Mouse (Mus musculus): ENCODE results near the gene Cmss1. TPM values are rescaled to one million over a fixed set of nuclear protein-coding genes. Genes with fewer than 3 reads are reported as not detected.
A peak's percentile ranks its signal among the peaks of the same experiment; 100 is the strongest.

Gene Cmss1
- total and polyA plus RNA-seq, 2 experiments from 2014 or later: 17.0 to 50.3 TPM

GRCm38 (mm10) chr16:57560185-57560584 lies 46.5 kb downstream of the Cmss1 start:
- Histone ChIP-seq H3K9me3 (replicated peaks; ENCODE audit: control insufficient read depth, low read length) (no peaks in the 10 kb centered on the region), H3K4me3 (ENCODE audit: low read depth, low read length) (no peak overlapping the region), H3K4me1 (ENCODE audit: control insufficient read depth, insufficient read depth) (peaks cover 10% of the 10 kb centered on the region; the same call in 1 of the 2 replicates), H3K36me3 (replicated peaks; ENCODE audit: control insufficient read depth, insufficient read depth, low read length) (peaks cover 15% of the 10 kb centered on the region), H3K27me3 (ENCODE audit: control insufficient read depth, insufficient read depth, low read length) (no peaks in the 10 kb centered on the region), H3K9ac (replicated peaks; ENCODE audit: low read depth, low read length) (no peak overlapping the region), H3K4me2 (ENCODE audit: low read depth, low read length) (no peak overlapping the region), H3K27ac (ENCODE audit: low read depth) (no peak overlapping the region)
- ATAC-seq (ENCODE audit: insufficient read depth, low read depth) (no peak), DNase-seq (ENCODE audit: low spot score) (no peak)
- WGBS: 65% methylated on average over 1 of the region's 1 CpGs
- TF ChIP-seq CTCF (IDR thresholded peaks at IDR 0.05; ENCODE audit: low read depth) (no peak), EP300 (IDR thresholded peaks at IDR 0.05; ENCODE audit: low read depth) (no peak)

- no peaks in the 10 kb centered on the region for H3K9me3 ChIP-seq (replicated peaks; ENCODE audit: control insufficient read depth, low read length)
- no peak overlapping the region for H3K9ac ChIP-seq (replicated peaks; ENCODE audit: low read depth, low read length)
- peaks cover 20% of the 10 kb centered on the region for H3K4me1 ChIP-seq (ENCODE audit: control insufficient read depth, insufficient read depth)
- peaks cover 13% of the 10 kb centered on the region for H3K36me3 ChIP-seq (replicated peaks; ENCODE audit: control insufficient read depth, insufficient read depth, low read length)
- DNase-seq (ENCODE audit: low spot score) (no peak), ATAC-seq (ENCODE audit: insufficient read depth, low read depth) (no peak)
- H3K27ac ChIP-seq (ENCODE audit: low read depth): no peak overlapping the region
- WGBS: 81% methylated on average over 3 of the region's 3 CpGs
- TF ChIP-seq CTCF (IDR thresholded peaks at IDR 0.05; ENCODE audit: low read depth): no peak
- no peak for TF ChIP-seq EP300 (IDR thresholded peaks at IDR 0.05; ENCODE audit: low read depth)
- no peak overlapping the region for H3K4me3 ChIP-seq (ENCODE audit: low read depth, low read length)
- no peak overlapping the region for H3K4me2 ChIP-seq (ENCODE audit: low read depth, low read length)
- no peaks in the 10 kb centered on the region for H3K27me3 ChIP-seq (ENCODE audit: control insufficient read depth, insufficient read depth, low read length)
Observed at GRCm38 (mm10) chr16:57558258-57558657, 48.4 kb downstream of the Cmss1 start.

- no peak for ATAC-seq (ENCODE audit: insufficient read depth, low read depth)
- Histone ChIP-seq H3K9ac (replicated peaks; ENCODE audit: low read depth, low read length) (no peak overlapping the region), H3K36me3 (replicated peaks; ENCODE audit: control insufficient read depth, insufficient read depth, low read length) (peaks cover 10% of the 10 kb centered on the region; the same call in 1 of the 2 replicates), H3K4me1 (ENCODE audit: control insufficient read depth, insufficient read depth) (peaks cover 29% of the 10 kb centered on the region), H3K27me3 (ENCODE audit: control insufficient read depth, insufficient read depth, low read length) (no peaks in the 10 kb centered on the region), H3K27ac (ENCODE audit: low read depth) (peak overlapping the region; percentile 23; the same call in 1 of the 2 replicates), H3K9me3 (replicated peaks; ENCODE audit: control insufficient read depth, low read length) (no peaks in the 10 kb centered on the region), H3K4me3 (ENCODE audit: low read depth, low read length) (no peak overlapping the region), H3K4me2 (ENCODE audit: low read depth, low read length) (no peak overlapping the region)
- 54% methylated on average over 2 of the region's 2 CpGs for WGBS
- TF ChIP-seq EP300 (IDR thresholded peaks at IDR 0.05; ENCODE audit: low read depth) (no peak), CTCF (IDR thresholded peaks at IDR 0.05; ENCODE audit: low read depth) (no peak)
- DNase-seq (ENCODE audit: low spot score): no peak
Observed at GRCm38 (mm10) chr16:57556244-57556643, 50.4 kb downstream of the Cmss1 start.

GRCm38 (mm10) chr16:57555667-57556066 lies 51.0 kb downstream of the Cmss1 start:
- ATAC-seq (ENCODE audit: insufficient read depth, low read depth) (no peak), DNase-seq (ENCODE audit: low spot score) (no peak)
- Histone ChIP-seq H3K4me1 (ENCODE audit: control insufficient read depth, insufficient read depth) (peaks cover 29% of the 10 kb centered on the region), H3K4me2 (ENCODE audit: low read depth, low read length) (no peak overlapping the region), H3K27me3 (ENCODE audit: control insufficient read depth, insufficient read depth, low read length) (no peaks in the 10 kb centered on the region), H3K9me3 (replicated peaks; ENCODE audit: control insufficient read depth, low read length) (no peaks in the 10 kb centered on the region), H3K27ac (ENCODE audit: low read depth) (peak overlapping the region; percentile 23), H3K4me3 (ENCODE audit: low read depth, low read length) (no peak overlapping the region), H3K9ac (replicated peaks; ENCODE audit: low read depth, low read length) (no peak overlapping the region), H3K36me3 (replicated peaks; ENCODE audit: control insufficient read depth, insufficient read depth, low read length) (peaks cover 10% of the 10 kb centered on the region; the same call in 1 of the 2 replicates)
- 69% methylated on average over 4 of the region's 4 CpGs for WGBS
- TF ChIP-seq CTCF (IDR thresholded peaks at IDR 0.05; ENCODE audit: low read depth) (no peak), EP300 (IDR thresholded peaks at IDR 0.05; ENCODE audit: low read depth) (no peak)

GRCm38 (mm10) chr16:57554886-57555400 lies 51.7 kb downstream of the Cmss1 start:
- H3K4me2 ChIP-seq (ENCODE audit: low read depth, low read length): no peak overlapping the region
- TF ChIP-seq EP300 (IDR thresholded peaks at IDR 0.05; ENCODE audit: low read depth) (no peak), CTCF (IDR thresholded peaks at IDR 0.05; ENCODE audit: low read depth) (no peak)
- H3K9ac ChIP-seq (replicated peaks; ENCODE audit: low read depth, low read length): no peak overlapping the region
- ATAC-seq (ENCODE audit: insufficient read depth, low read depth): no peak
- peaks cover 10% of the 10 kb centered on the region; the same call in 1 of the 2 replicates for H3K36me3 ChIP-seq (replicated peaks; ENCODE audit: control insufficient read depth, insufficient read depth, low read length)
- no peaks in the 10 kb centered on the region for H3K27me3 ChIP-seq (ENCODE audit: control insufficient read depth, insufficient read depth, low read length)
- H3K4me1 ChIP-seq (ENCODE audit: control insufficient read depth, insufficient read depth): peaks cover 29% of the 10 kb centered on the region
- WGBS: 79% methylated on average over 6 of the region's 6 CpGs
- H3K9me3 ChIP-seq (replicated peaks; ENCODE audit: control insufficient read depth, low read length): no peaks in the 10 kb centered on the region
- DNase-seq (ENCODE audit: low spot score): no peak
- H3K4me3 ChIP-seq (ENCODE audit: low read depth, low read length): no peak overlapping the region
- no peak overlapping the region for H3K27ac ChIP-seq (ENCODE audit: low read depth)

- no peak for ATAC-seq (ENCODE audit: insufficient read depth, low read depth)
- H3K4me1 ChIP-seq (ENCODE audit: control insufficient read depth, insufficient read depth): peaks cover 31% of the 10 kb centered on the region
- no peak for TF ChIP-seq EP300 (IDR thresholded peaks at IDR 0.05; ENCODE audit: low read depth)
- no peak for TF ChIP-seq CTCF (IDR thresholded peaks at IDR 0.05; ENCODE audit: low read depth)
- DNase-seq (ENCODE audit: low spot score): no peak
- H3K27me3 ChIP-seq (ENCODE audit: control insufficient read depth, insufficient read depth, low read length): no peaks in the 10 kb centered on the region
- no peak overlapping the region for H3K9ac ChIP-seq (replicated peaks; ENCODE audit: low read depth, low read length)
- 0 out of 2 replicates have a peak, but pooled peaks cover 10% of the 10 kb centered on the region for H3K36me3 ChIP-seq (replicated peaks; ENCODE audit: control insufficient read depth, insufficient read depth, low read length)
- no peak overlapping the region for H3K4me3 ChIP-seq (ENCODE audit: low read depth, low read length)
- no peak overlapping the region for H3K4me2 ChIP-seq (ENCODE audit: low read depth, low read length)
- peak overlapping the region; percentile 5; the same call in 1 of the 2 replicates for H3K27ac ChIP-seq (ENCODE audit: low read depth)
- no peaks in the 10 kb centered on the region for H3K9me3 ChIP-seq (replicated peaks; ENCODE audit: control insufficient read depth, low read length)
Observed at GRCm38 (mm10) chr16:57553235-57553634, 53.4 kb downstream of the Cmss1 start.
